Mouse (Mus musculus) erythroblast, embryonic 14.5 days (primary cell): Measurements from ENCODE around the gene Abhd17a. TPM values are rescaled to one million over a fixed set of nuclear protein-coding genes. Genes with fewer than 3 reads are reported as not detected.

Source experiments
- H3K27me3 ChIP-seq: 2 replicates; pipeline ENCODE4 v1.6.1; 2012; ENCODE audit warnings: inconsistent platforms; ENCODE audit not compliant: control insufficient read depth
- H3K36me3 ChIP-seq: 2 replicates; pipeline ENCODE4 v1.6.1; 2012; ENCODE audit warnings: mild to moderate bottlenecking, inconsistent platforms; ENCODE audit not compliant: control insufficient read depth
- H3K4me1 ChIP-seq: 2 replicates; pipeline ENCODE4 v1.6.1; 2012; ENCODE audit warnings: inconsistent platforms; ENCODE audit not compliant: control insufficient read depth
- H3K4me3 ChIP-seq: replicated peaks from 2 replicates; pipeline ENCODE3; 2012; ENCODE audit warnings: moderate library complexity, mild to moderate bottlenecking, inconsistent platforms
- H3K9me3 ChIP-seq: 2 replicates; pipeline ENCODE4 v1.6.1; 2012; ENCODE audit warnings: low read length, inconsistent platforms, mixed read lengths; ENCODE audit not compliant: control insufficient read depth
- GATA1 ChIP-seq: IDR thresholded peaks from 2 replicates; pipeline ENCODE4 v1.6.1; 2012; ENCODE audit warnings: low read length, inconsistent platforms, mixed read lengths
- TAL1 ChIP-seq: IDR thresholded peaks from 3 replicates; pipeline ENCODE4 v1.6.1; 2012; ENCODE audit warnings: low read length, inconsistent platforms, mixed read lengths
- polyA plus RNA-seq: library from polyadenylated mRNA; stranded (reverse); fragments of >175 nt; gene quantifications from 2 replicates; pipeline ENCODE4 v1.2.3, GENCODE M21; 2012

Gene Abhd17a
- polyA plus RNA-seq, 1 experiment, result 117 TPM

DNA sequence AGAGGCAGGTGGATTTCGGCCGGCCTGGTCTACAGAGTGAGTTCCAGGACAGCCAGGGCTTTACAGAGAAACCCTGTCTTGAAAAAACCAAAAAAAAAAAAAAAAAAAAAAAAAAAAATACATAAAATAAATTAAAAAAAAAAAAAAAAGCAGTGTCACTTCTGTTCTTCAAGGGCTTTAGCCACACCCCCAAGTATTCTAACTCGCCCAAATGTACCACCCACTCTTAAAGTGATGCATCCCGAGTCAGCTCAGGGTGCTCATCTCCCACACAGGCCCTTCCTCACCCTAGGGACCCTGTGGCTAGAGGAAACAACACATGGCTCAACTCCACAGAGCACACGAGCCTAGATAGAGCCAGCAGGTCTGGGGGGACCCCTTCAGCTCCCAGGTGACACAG lies 7.1 kb downstream of the Abhd17a start:
- Histone ChIP-seq H3K4me1 (peaks cover 76% of the 10 kb centered on the region), H3K9me3 (no peaks in the 10 kb centered on the region), H3K4me3 (no peak overlapping the region), H3K27me3 (no peaks in the 10 kb centered on the region), H3K36me3 (peaks cover 65% of the 10 kb centered on the region)
- TF ChIP-seq TAL1, result no peak
- TF ChIP-seq GATA1, result no peak

- Histone ChIP-seq H3K4me3 (peak overlapping the region; percentile 96), H3K9me3 (no peaks in the 10 kb centered on the region), H3K27me3 (no peaks in the 10 kb centered on the region), H3K36me3 (peaks cover 49% of the 10 kb centered on the region), H3K4me1 (peaks cover 79% of the 10 kb centered on the region)
- TF ChIP-seq GATA1 (no peak), TAL1 (no peak)
Observed at GRCm38 (mm10) chr10:80578911-80579310, 11.2 kb downstream of the Abhd17a start.

DNA sequence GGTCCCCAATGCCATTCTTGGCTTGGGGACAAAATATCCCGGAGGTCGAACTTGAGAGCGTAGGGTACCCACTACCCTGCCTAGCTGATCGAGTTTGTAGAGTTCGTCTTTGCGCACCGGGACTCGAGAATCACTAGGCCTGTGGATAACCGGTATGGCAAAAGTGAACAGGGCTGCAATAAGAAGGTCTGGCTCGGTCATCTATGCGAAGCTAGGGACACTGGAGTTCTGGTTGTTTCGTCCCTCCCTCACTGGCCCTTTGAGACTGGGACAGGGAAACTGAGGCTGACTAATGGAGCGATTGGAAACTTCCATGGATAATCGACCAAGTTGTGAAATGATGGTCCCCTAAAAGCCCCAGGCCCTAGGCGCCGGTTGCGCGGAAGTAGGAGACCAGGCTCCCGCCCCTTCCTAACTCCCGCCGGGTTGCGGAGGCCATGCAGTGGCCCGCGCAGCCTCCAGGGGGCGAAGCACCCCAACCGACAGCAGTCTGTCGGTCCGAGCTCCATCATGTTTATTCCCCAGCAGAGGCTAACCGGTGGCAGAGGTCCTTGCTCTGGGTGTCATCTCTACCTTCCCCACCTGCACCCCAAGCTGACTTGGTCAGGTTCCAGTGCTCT lies 11.9 kb downstream of the Abhd17a start:
- TF ChIP-seq TAL1 (no peak), GATA1 (no peak)
- peak overlapping the region; percentile 96 for H3K4me3 ChIP-seq
- no peaks in the 10 kb centered on the region for H3K27me3 ChIP-seq
- H3K36me3 ChIP-seq, result peaks cover 49% of the 10 kb centered on the region
- peaks cover 79% of the 10 kb centered on the region for H3K4me1 ChIP-seq
- H3K9me3 ChIP-seq, result no peaks in the 10 kb centered on the region

DNA sequence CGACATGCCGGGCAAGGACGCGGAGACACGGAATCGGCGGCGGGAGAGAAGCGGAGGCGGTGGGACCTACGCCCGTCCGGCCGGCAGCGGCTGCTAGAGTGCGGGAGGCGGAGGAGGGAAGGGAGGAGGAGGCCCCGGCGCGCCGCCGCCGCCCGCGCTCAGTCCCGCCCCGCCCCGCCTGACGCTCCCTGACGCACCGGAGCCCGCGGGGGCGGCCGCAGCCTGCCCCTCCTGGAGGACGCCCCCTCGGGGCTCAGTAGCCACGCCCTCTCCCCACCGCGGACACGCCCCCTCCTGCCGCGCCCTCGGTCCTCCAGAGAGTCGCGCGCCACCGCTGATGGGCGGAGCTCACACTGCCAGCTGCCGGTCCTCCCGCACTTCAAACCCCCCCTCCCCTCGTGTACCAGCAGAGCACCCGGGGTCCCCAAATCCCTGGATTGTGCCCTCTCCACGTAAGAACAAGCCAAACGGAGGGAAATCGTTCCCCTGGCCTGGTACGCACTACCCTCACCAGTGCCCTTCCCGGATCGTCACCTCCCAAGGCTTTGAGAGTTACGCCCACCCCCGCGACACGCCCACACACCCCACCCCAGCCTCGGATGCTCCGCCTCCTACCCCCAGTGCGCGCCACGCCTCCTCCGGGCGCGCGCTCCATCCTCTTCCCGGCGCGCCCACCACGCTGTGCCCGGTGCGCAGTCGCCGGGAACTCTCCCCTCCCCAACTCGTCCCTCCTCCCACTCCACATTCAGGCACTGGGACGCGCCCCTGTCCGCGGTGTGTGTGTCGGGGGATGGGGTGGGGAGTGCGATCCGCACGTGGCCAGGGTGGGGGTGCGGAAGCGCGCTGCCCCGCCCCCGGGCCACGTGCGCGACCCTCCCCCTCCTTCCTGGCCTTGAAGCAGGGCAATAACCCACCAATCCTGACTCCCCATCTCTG lies 12.7 kb downstream of the Abhd17a start, which contains the start of gene Klf16:
Gene Klf16, minus strand, starts transcription at position 127 of the 936 bp plus-strand sequence.
- no peaks in the 10 kb centered on the region for H3K9me3 ChIP-seq
- no peaks in the 10 kb centered on the region for H3K27me3 ChIP-seq
- TF ChIP-seq GATA1, result no peak
- no peak for TF ChIP-seq TAL1
- peaks cover 85% of the 10 kb centered on the region for H3K4me1 ChIP-seq
- H3K4me3 ChIP-seq, result peak within 1 kb of the TSS; percentile 96
- H3K36me3 ChIP-seq, result peaks cover 48% of the 10 kb centered on the region

DNA sequence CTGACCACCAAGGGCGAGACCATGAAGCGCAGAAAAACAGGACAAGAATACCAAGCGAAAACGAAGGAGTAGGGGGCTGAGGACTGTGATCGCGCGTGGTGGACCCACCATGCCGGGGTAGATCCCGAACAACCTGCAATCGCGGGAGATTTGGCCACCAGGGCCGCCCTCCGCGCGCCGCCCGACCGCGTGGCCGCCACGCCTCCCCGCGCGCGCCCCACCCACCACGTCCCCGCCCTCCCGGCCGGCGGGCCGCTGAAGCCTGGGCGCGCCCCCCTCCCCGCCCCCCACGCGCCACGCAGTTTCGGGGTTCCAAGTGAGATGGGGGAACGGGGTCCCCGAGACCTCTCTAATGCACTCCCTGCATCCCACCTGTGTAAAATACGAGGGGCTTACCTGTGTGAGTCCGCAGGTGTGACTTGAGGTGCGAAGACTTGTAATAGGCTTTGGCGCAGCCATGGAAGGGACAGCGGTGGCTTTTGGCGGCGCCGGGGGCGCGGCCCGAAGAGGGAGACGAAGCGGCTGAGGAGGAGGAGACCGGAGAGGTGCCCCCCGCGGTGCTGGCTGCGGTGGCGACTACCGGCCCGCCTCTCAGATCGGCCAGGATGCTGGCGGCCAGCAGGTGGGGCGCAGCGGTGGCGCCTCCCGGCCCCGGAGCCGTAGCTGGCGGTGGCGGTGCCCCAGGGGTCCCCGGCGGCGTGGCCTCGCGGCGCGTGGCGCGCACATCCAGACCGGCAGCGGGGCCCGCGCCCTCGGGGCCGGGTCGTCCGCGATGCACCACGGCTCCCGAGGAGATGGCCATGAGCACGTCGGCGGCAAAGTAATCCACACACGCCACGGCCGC lies 13.6 kb downstream of the Abhd17a start:
- H3K27me3 ChIP-seq, result no peaks in the 10 kb centered on the region
- TF ChIP-seq GATA1, result no peak
- TF ChIP-seq TAL1, result no peak
- H3K36me3 ChIP-seq, result peaks cover 50% of the 10 kb centered on the region
- H3K9me3 ChIP-seq, result no peaks in the 10 kb centered on the region
- H3K4me1 ChIP-seq, result peaks cover 91% of the 10 kb centered on the region
- H3K4me3 ChIP-seq, result peak overlapping the region; percentile 96

DNA sequence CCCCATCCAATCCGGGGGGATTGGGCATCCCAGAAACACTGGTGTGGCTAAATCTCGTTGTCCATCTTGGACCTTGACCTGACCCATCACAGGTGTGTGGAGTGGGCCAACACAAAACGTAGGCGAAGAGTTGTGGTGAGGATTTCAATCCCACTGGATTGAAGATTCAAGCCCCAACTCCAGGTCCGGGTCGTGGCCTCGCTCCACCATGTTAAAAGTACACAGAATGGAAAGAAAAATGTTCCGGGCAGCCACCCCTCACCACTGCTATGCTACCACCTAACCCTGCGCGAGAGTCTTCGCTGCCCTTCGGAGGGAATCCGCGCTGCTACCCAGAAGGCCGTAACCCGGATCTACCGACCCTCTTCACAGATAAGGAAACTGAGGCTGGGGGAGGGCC lies 14.2 kb downstream of the Abhd17a start:
- Histone ChIP-seq H3K4me1 (peaks cover 93% of the 10 kb centered on the region), H3K36me3 (peaks cover 51% of the 10 kb centered on the region), H3K4me3 (peak overlapping the region; percentile 96), H3K9me3 (no peaks in the 10 kb centered on the region), H3K27me3 (no peaks in the 10 kb centered on the region)
- TF ChIP-seq GATA1 (no peak), TAL1 (no peak)

- Histone ChIP-seq H3K36me3 (peaks cover 58% of the 10 kb centered on the region), H3K9me3 (no peaks in the 10 kb centered on the region), H3K4me1 (peaks cover 97% of the 10 kb centered on the region), H3K27me3 (no peaks in the 10 kb centered on the region), H3K4me3 (peak overlapping the region; percentile 96)
- TF ChIP-seq TAL1, result no peak
- no peak for TF ChIP-seq GATA1
Observed at GRCm38 (mm10) chr10:80574896-80575295, 15.2 kb downstream of the Abhd17a start.

DNA sequence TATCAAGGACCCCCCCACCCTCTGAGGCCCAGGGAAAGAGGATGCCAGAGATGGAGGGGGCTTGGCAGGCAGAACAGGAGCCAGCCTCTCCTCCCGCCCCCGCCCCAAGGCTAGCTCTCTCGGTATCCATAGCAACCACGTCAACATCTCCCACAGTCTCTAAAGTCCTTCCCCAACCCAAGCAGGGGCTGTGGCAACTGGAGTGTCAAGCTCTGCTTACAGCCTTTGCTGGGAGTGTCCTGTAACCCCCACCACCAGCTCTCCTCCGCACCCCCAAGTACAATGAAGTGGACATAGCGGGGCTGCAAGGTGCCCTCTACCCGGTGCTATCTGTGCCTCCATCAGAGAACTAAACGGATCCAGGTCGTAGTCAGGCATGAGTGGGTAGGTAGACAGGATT lies 16.2 kb downstream of the Abhd17a start:
- peaks cover 97% of the 10 kb centered on the region for H3K4me1 ChIP-seq
- peaks cover 66% of the 10 kb centered on the region for H3K36me3 ChIP-seq
- peak overlapping the region; percentile 96 for H3K4me3 ChIP-seq
- H3K9me3 ChIP-seq, result no peaks in the 10 kb centered on the region
- TF ChIP-seq GATA1 (peak; percentile 29; the same call in 1 of the 2 replicates), TAL1 (no peak)
- no peaks in the 10 kb centered on the region for H3K27me3 ChIP-seq
